ENCODE assay signal across 20 mouse cellular contexts in genomic region chr15:31185506-31185905, GRCm38 (mm10). TPM values are rescaled to one million over a fixed set of nuclear protein-coding genes. Genes with fewer than 3 reads are reported as not detected.
DNase-seq lines count a peak whose midpoint lies in the region; ATAC-seq and TF ChIP-seq lines count a peak whose summit lies in the region.
"Had no signal": no experiment of that assay in that cellular context is flagged by ENCODE, and none has a peak within 500 bp of the region (broad histone marks: within the 10 kb centered on the region; RNA-seq: fewer than 3 reads in every experiment).

No protein-coding gene starts in this region.

- peak; percentile 67 for DNase-seq in heart, adult 11 months
- peak; percentile 11 for DNase-seq in lung, postnatal 0 days (ENCODE audit: low spot score)
- DNase-seq in lung, adult 18-20 months: no peak
- DNase-seq in 3T3-L1 (ENCODE audit: low read depth, low spot score) (peak; percentile 53), adipocyte (ENCODE audit: low spot score) (peak; percentile 54)
- no peak for DNase-seq in spleen, postnatal 36 days (ENCODE audit: low spot score in 2 of 2)
- DNase-seq: adrenal gland, postnatal 10 days; cerebellum, adult 11 months; cerebellum, adult 8-10 months; cerebellum, postnatal 14 days; embryo, embryonic 11 days; gastrocnemius, postnatal 10 days had no signal

- WGBS in heart, embryonic 11.5 days (ENCODE audit: insufficient replicate concordance): 70% methylated on average over 5 of the region's 5 CpGs
- 61% methylated on average over 5 of the region's 5 CpGs for WGBS in lung, postnatal 0 days

- TF ChIP-seq EP300 in lung, postnatal 0 days (IDR thresholded peaks at IDR 0.05): no peak

- H3K27ac ChIP-seq in heart, embryonic 11.5 days (ENCODE audit: low read depth, low read length): no peak overlapping the region
- no peak overlapping the region for H3K27ac ChIP-seq in lung, postnatal 0 days (ENCODE audit: low read length)
- H3K27ac ChIP-seq: embryonic facial prominence, embryonic 12.5 days; forebrain, embryonic 12.5 days; heart, adult 2 months; hindbrain, embryonic 10.5 days; hindbrain, embryonic 14.5 days had no signal

- no peak for ATAC-seq in heart, embryonic 11.5 days (replicated peaks; ENCODE audit: insufficient number of reproducible peaks, low FRiP score, low TSS enrichment)
- ATAC-seq in lung, postnatal 0 days: 0 out of 2 replicates have a peak, but pooled peaks have one; percentile 17
- ATAC-seq: forebrain, embryonic 16.5 days had no signal

- no peak overlapping the region for H3K9ac ChIP-seq in heart, embryonic 11.5 days (ENCODE audit: low read depth, low read length)
- no peak overlapping the region for H3K9ac ChIP-seq in lung, postnatal 0 days (replicated peaks; ENCODE audit: low read depth)
- H3K9ac ChIP-seq: embryonic facial prominence, embryonic 12.5 days; forebrain, embryonic 12.5 days; heart, embryonic 12.5 days; hindbrain, embryonic 14.5 days had no signal

- H3K4me2 ChIP-seq in heart, embryonic 11.5 days: no peak overlapping the region
- no peak overlapping the region for H3K4me2 ChIP-seq in lung, postnatal 0 days (replicated peaks; ENCODE audit: low read depth, low read length)
- H3K4me2 ChIP-seq: embryonic facial prominence, embryonic 12.5 days; forebrain, embryonic 12.5 days; heart, embryonic 12.5 days; hindbrain, embryonic 14.5 days had no signal

- no peaks in the 10 kb centered on the region for H3K9me3 ChIP-seq in heart, embryonic 11.5 days (replicated peaks; ENCODE audit: control insufficient read depth, low read length)
- H3K9me3 ChIP-seq in lung, postnatal 0 days (ENCODE audit: low read length): no peaks in the 10 kb centered on the region
- H3K9me3 ChIP-seq: embryonic facial prominence, embryonic 12.5 days; forebrain, embryonic 12.5 days; heart, embryonic 12.5 days; hindbrain, embryonic 10.5 days had no signal

- no peaks in the 10 kb centered on the region for H3K27me3 ChIP-seq in heart, embryonic 11.5 days (ENCODE audit: control insufficient read depth, insufficient read depth, low read length)
- no peaks in the 10 kb centered on the region for H3K27me3 ChIP-seq in lung, postnatal 0 days (replicated peaks; ENCODE audit: insufficient read depth, low read length)
- H3K27me3 ChIP-seq: embryonic facial prominence, embryonic 12.5 days; forebrain, embryonic 12.5 days; heart, embryonic 12.5 days had no signal

- no peak overlapping the region for H3K4me3 ChIP-seq in heart, embryonic 11.5 days (ENCODE audit: low read depth, low read length)
- H3K4me3 ChIP-seq in lung, postnatal 0 days (ENCODE audit: low read depth, low read length): no peak overlapping the region
- H3K4me3 ChIP-seq: embryonic facial prominence, embryonic 12.5 days; forebrain, embryonic 12.5 days; heart, adult 2 months; heart, embryonic 12.5 days; hindbrain, embryonic 10.5 days had no signal

- TF ChIP-seq CTCF in lung, postnatal 0 days (IDR thresholded peaks at IDR 0.05): no peak

- no peaks in the 10 kb centered on the region; the same call in 1 of the 2 replicates for H3K4me1 ChIP-seq in heart, embryonic 11.5 days (ENCODE audit: control insufficient read depth, insufficient read depth, low read length)
- no peaks in the 10 kb centered on the region for H3K4me1 ChIP-seq in lung, postnatal 0 days (ENCODE audit: insufficient read depth, low read depth, low read length)
- H3K4me1 ChIP-seq: embryonic facial prominence, embryonic 12.5 days; forebrain, embryonic 12.5 days; hindbrain, embryonic 10.5 days had no signal

- H3K36me3 ChIP-seq in heart, embryonic 11.5 days (ENCODE audit: control insufficient read depth, insufficient read depth, low read length): no peaks in the 10 kb centered on the region
- no peaks in the 10 kb centered on the region for H3K36me3 ChIP-seq in lung, postnatal 0 days (ENCODE audit: insufficient read depth, low read length)
- H3K36me3 ChIP-seq: embryonic facial prominence, embryonic 12.5 days; forebrain, embryonic 12.5 days; heart, embryonic 12.5 days; hindbrain, embryonic 10.5 days had no signal

RNA-seq across cellular contexts. Expression of gene Dap, which starts 38.6 kb away (rescaled TPM):
- polyA plus RNA-seq in heart, embryonic 11.5 days (2014; fragmentation: Nextera tagmentation; extraction: Ambion mirVana): 61.2 and 65.1 TPM in 2 replicates
- 127 and 148 TPM in 2 replicates for polyA plus RNA-seq in lung, postnatal 0 days (2015; fragmentation: Nextera tagmentation; extraction: Ambion mirVana)

Comparison
In these comparisons a context has a peak if more than half of its experiments do, and no peak if none do; other contexts are left out.
1. DNase-seq: peak in heart, adult 11 months (single experiment), lung, postnatal 0 days (single experiment), 3T3-L1 (single experiment) and adipocyte (single experiment); none in lung, adult 18-20 months (0 of 2) and spleen, postnatal 36 days (0 of 2).